Mouse (Mus musculus): ENCODE measurements at regions not wholly inside any gene's neighbourhood (a gene's known extent, or its start where the extent isn't known, plus 50 kb on each side); places are given as distances from the start of the nearest gene placed in this dataset. TPM values are rescaled to one million over a fixed set of nuclear protein-coding genes. Genes with fewer than 3 reads are reported as not detected.

Small RNAs in the stretch of these regions (microRNA-seq; reads per million reads assigned to microRNA genes)
- not detected for gene Gm25950

All from heart, postnatal 25 days (tissue).